Mouse (Mus musculus) kidney, embryonic 15.5 days (tissue): Measurements from ENCODE around the gene Syne3. TPM values are rescaled to one million over a fixed set of nuclear protein-coding genes. Genes with fewer than 3 reads are reported as not detected.

Experiments
- ATAC-seq: fragments of 200-750 bp; cut with Nextera tagmentation; replicated peaks from 2 replicates; pipeline ENCODE4 v1.8.0; 2017; ENCODE audit warnings: moderate TSS enrichment; ENCODE audit not compliant: low FRiP score
- H3K27ac ChIP-seq: fragments of 300-500 bp; sonication (generic); 2 replicates; pipeline ENCODE4 v1.5.1; 2015; ENCODE audit warnings: mild to moderate bottlenecking, inconsistent platforms
- H3K27me3 ChIP-seq: fragments of 300-500 bp; sonication (generic); 2 replicates; pipeline ENCODE4 v1.6.1; 2015; ENCODE audit warnings: inconsistent platforms
- H3K36me3 ChIP-seq: fragments of 300-500 bp; sonication (generic); 2 replicates; pipeline ENCODE4 v1.6.1; 2015; ENCODE audit warnings: inconsistent platforms
- H3K4me1 ChIP-seq: fragments of 300-500 bp; sonication (generic); 2 replicates; pipeline ENCODE4 v1.6.1; 2015; ENCODE audit warnings: inconsistent platforms
- H3K4me2 ChIP-seq: fragments of 300-500 bp; sonication (generic); 2 replicates; pipeline ENCODE4 v1.6.1; 2015; ENCODE audit warnings: moderate library complexity, mild to moderate bottlenecking, inconsistent platforms
- H3K4me3 ChIP-seq: fragments of 300-500 bp; sonication (generic); replicated peaks from 2 replicates; pipeline ENCODE4 v1.5.1; 2015; ENCODE audit warnings: mild to moderate bottlenecking, inconsistent platforms
- H3K9ac ChIP-seq: fragments of 300-500 bp; sonication (generic); 2 replicates; pipeline ENCODE4 v1.6.1; 2015; ENCODE audit warnings: mild to moderate bottlenecking, inconsistent platforms
- H3K9me3 ChIP-seq: fragments of 300-500 bp; sonication (generic); replicated peaks from 2 replicates; pipeline ENCODE4 v1.6.1; 2016; ENCODE audit warnings: inconsistent platforms
- WGBS: fragments of 180-500 bp; shearing (Covaris S2); methylation state at CpG from one replicate; pipeline ENCODE4 v1.1.7; 2015; ENCODE audit warnings: mixed read lengths; 5-methylcytosine and 5-hydroxymethylcytosine counted together
- polyA plus RNA-seq: library from polyadenylated mRNA; unstranded; fragments of >200 nt; fragmentation: Nextera tagmentation; extraction: Ambion mirVana; gene quantifications from 2 replicates; pipeline ENCODE4 v1.2.1, GENCODE M21; 2015

Syne3 gene
- polyA plus RNA-seq, 1 experiment from 2014 or later = 0.82 TPM

GRCm38 (mm10) chr12:105038211-105038610 lies 28.6 kb upstream of the Syne3 start:
- Histone ChIP-seq H3K9me3 (no peaks in the 10 kb centered on the region), H3K27ac (0 out of 2 replicates have a peak overlapping the region, but pooled peaks have one; percentile 11), H3K36me3 (peaks cover 39% of the 10 kb centered on the region), H3K4me2 (no peak overlapping the region), H3K9ac (no peak overlapping the region), H3K4me1 (peaks cover 46% of the 10 kb centered on the region), H3K4me3 (no peak overlapping the region), H3K27me3 (no peaks in the 10 kb centered on the region)
- no peak for ATAC-seq
- WGBS = 80% methylated on average over 11 of the region's 11 CpGs

GRCm38 (mm10) chr12:105034130-105034769 lies 24.6 kb upstream of the Syne3 start:
- Histone ChIP-seq H3K9ac (0 out of 2 replicates have a peak overlapping the region, but pooled peaks have one; percentile 86), H3K4me3 (peak overlapping the region; percentile 84), H3K27me3 (no peaks in the 10 kb centered on the region), H3K4me2 (peak overlapping the region; percentile 69), H3K27ac (no peak overlapping the region), H3K4me1 (peaks cover 53% of the 10 kb centered on the region), H3K36me3 (peaks cover 20% of the 10 kb centered on the region), H3K9me3 (no peaks in the 10 kb centered on the region)
- ATAC-seq = no peak
- 72% methylated on average over 14 of the region's 14 CpGs for WGBS

GRCm38 (mm10) chr12:105032832-105033775 lies 23.5 kb upstream of the Syne3 start:
- Histone ChIP-seq H3K4me1 (peaks cover 42% of the 10 kb centered on the region), H3K9me3 (no peaks in the 10 kb centered on the region), H3K9ac (peak overlapping the region; percentile 86), H3K27me3 (no peaks in the 10 kb centered on the region), H3K36me3 (peaks cover 24% of the 10 kb centered on the region), H3K4me3 (peak overlapping the region; percentile 84), H3K27ac (peak overlapping the region; percentile 88), H3K4me2 (peak overlapping the region; percentile 69)
- ATAC-seq = peak; percentile 54
- 3% methylated on average over 45 of the region's 45 CpGs for WGBS

- H3K4me3 ChIP-seq = peak within 1 kb of the TSS; percentile 84
Measured at GRCm38 (mm10) chr12:105032147-105032831, 22.7 kb upstream of the Syne3 start, which contains the start of gene Glrx5. Glrx5 (plus strand) TSS chr12:105032688.

DNA sequence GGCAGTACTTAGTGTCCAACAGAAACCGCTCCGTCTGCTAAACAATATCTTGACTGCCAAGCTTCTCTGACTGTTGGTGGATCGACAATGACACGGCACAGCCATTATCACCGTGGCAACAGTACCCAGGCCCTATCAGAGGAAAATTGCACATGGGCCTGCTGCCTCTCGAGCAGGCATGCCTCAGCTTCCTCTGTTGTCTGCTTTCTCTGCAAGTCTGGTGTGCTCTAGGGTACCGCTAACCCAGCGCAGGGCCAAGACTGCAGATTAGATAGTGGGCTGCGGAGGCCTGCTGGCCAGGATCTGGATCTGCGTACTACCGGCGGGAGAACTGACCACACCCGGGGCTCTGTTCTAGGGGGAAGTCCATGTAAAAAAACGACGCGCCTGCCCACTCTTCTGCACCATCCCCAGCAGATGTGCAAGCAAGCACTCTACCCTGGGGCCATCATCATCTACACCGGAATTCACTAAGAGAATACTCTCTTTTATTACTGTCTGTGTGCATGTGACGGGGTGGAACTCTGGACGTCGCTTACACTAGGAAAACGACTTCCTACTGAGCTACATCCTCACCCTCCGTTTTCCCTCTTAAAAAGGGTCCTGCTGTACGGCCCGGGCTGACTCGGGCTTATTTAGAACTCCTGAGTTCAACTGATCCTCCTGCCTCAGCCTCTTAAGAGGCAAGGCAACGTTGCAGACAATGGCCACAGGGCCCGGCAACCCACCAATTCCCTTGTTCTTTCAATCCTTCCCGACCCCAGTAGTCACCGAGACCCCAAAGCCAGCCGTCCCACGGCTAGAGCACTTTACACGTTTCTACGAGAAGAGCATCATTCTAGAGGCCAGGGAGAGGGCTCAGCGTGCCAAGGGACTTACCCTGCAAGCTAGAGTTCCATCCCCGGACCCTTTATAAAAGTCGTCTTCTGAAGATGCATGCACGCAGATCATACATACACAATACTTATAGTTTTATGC lies 21.8 kb upstream of the Syne3 start:
- Histone ChIP-seq H3K4me2 (peak overlapping the region; percentile 89), H3K36me3 (peaks cover 24% of the 10 kb centered on the region), H3K27me3 (no peaks in the 10 kb centered on the region), H3K9ac (peak overlapping the region; percentile 79), H3K4me3 (peak overlapping the region; percentile 84), H3K9me3 (no peaks in the 10 kb centered on the region), H3K27ac (peak overlapping the region; percentile 72), H3K4me1 (peaks cover 40% of the 10 kb centered on the region)
- ATAC-seq = no peak
- WGBS = 6% methylated on average over 37 of the region's 37 CpGs

More at GRCm38 (mm10) chr12:105032147-105032831, 22.7 kb upstream of the Syne3 start, which contains the start of gene Glrx5:
- H3K36me3 ChIP-seq = peaks cover 24% of the 10 kb centered on the region
- H3K4me2 ChIP-seq = peak within 1 kb of the TSS; percentile 89
- H3K9ac ChIP-seq = peak within 1 kb of the TSS; percentile 86
- H3K9me3 ChIP-seq = no peaks in the 10 kb centered on the region
- ATAC-seq = peak; percentile 99
- H3K27me3 ChIP-seq = no peaks in the 10 kb centered on the region
- WGBS = 0% methylated on average over 72 of the region's 72 CpGs
- peak within 1 kb of the TSS; percentile 88 for H3K27ac ChIP-seq
- peaks cover 40% of the 10 kb centered on the region for H3K4me1 ChIP-seq

GRCm38 (mm10) chr12:105029890-105030289 lies 20.3 kb upstream of the Syne3 start:
- Histone ChIP-seq H3K9me3 (no peaks in the 10 kb centered on the region), H3K4me2 (no peak overlapping the region), H3K36me3 (peaks cover 20% of the 10 kb centered on the region), H3K27ac (no peak overlapping the region), H3K27me3 (no peaks in the 10 kb centered on the region), H3K9ac (no peak overlapping the region), H3K4me3 (no peak overlapping the region), H3K4me1 (peaks cover 34% of the 10 kb centered on the region)
- no peak for ATAC-seq
- 68% methylated on average over 9 of the region's 9 CpGs for WGBS

- 36% methylated on average over 15 of the region's 15 CpGs for WGBS
- Histone ChIP-seq H3K27ac (no peak overlapping the region), H3K9ac (no peak overlapping the region), H3K27me3 (no peaks in the 10 kb centered on the region), H3K9me3 (peaks cover 11% of the 10 kb centered on the region; the same call in 1 of the 2 replicates), H3K36me3 (peaks cover 18% of the 10 kb centered on the region), H3K4me2 (no peak overlapping the region), H3K4me1 (peaks cover 17% of the 10 kb centered on the region), H3K4me3 (no peak overlapping the region)
- ATAC-seq = no peak
Measured at GRCm38 (mm10) chr12:105027323-105027991, 17.8 kb upstream of the Syne3 start.

DNA sequence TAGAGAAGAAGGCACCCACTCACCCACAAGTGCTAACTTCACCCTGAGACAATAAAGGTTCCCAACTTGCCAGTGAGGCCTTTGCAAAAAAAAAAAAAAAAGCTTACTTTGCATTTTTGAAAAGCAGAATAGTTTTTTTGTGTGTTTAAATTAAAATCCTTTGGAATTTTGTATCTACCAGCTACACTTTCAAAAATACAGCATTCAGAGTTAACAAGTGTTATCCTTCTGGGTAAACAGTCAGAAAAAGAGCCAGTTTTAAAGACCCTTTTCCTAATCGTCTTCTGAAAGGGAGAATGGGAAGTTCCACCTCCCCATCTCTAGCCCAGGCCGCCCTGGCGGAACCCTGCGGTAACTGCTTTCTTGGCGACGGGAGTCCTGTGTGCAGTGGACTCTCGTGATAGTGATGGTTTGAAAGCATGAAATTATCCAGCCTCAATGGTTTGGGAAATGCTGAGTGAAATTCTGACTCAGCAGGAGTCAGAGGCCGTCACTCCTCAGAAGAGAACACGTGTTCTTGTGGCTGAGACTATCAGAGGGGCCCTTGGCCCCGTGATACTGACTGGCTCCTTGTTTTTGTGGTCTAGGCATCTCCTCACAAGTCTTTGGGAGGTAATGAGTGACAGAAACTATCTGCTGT lies 16.5 kb upstream of the Syne3 start:
- no peak overlapping the region for H3K9ac ChIP-seq
- peaks cover 15% of the 10 kb centered on the region for H3K4me1 ChIP-seq
- peaks cover 18% of the 10 kb centered on the region for H3K36me3 ChIP-seq
- H3K27me3 ChIP-seq = no peaks in the 10 kb centered on the region
- H3K9me3 ChIP-seq = peaks cover 11% of the 10 kb centered on the region; the same call in 1 of the 2 replicates
- H3K4me2 ChIP-seq = no peak overlapping the region
- no peak overlapping the region for H3K27ac ChIP-seq
- WGBS = 65% methylated on average over 10 of the region's 10 CpGs
- ATAC-seq = no peak
- H3K4me3 ChIP-seq = no peak overlapping the region

DNA sequence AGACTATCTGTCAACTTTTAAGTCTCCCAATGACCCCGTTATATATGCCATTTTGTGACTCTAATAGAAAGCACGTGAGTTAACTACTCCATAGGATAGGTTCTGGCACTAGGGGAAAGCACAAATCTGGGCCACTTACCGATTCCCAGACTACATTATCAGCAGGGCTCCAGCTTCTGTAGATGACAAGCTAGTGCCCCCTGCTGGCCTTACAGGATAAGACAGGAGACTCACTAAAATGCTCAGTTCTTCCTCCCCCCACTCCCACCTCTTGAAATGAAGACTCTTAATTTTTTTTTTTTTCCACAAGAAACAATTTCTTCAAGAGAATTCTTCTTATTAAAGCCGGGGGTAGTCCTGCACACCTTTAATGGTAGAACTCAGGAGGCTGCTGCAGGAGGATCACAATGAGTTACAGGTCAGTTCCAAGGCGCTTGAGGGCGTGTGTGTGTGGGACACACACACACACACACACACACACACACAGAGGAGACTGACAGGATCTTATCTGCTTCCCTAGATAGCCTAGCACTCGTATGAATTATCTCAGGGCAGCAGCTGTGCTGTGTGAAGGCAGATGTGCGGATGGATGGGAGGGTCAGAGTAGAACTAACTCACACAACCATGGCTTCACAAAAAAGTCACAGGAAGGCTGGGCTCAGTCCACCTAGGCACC lies 15.8 kb upstream of the Syne3 start:
- H3K27me3 ChIP-seq = no peaks in the 10 kb centered on the region
- peaks cover 11% of the 10 kb centered on the region; the same call in 1 of the 2 replicates for H3K9me3 ChIP-seq
- H3K4me3 ChIP-seq = no peak overlapping the region
- H3K4me1 ChIP-seq = peaks cover 8% of the 10 kb centered on the region
- no peak overlapping the region for H3K27ac ChIP-seq
- no peak overlapping the region for H3K9ac ChIP-seq
- ATAC-seq = peak; percentile 53
- 55% methylated on average over 8 of the region's 8 CpGs for WGBS
- H3K36me3 ChIP-seq = peaks cover 16% of the 10 kb centered on the region
- H3K4me2 ChIP-seq = no peak overlapping the region

DNA sequence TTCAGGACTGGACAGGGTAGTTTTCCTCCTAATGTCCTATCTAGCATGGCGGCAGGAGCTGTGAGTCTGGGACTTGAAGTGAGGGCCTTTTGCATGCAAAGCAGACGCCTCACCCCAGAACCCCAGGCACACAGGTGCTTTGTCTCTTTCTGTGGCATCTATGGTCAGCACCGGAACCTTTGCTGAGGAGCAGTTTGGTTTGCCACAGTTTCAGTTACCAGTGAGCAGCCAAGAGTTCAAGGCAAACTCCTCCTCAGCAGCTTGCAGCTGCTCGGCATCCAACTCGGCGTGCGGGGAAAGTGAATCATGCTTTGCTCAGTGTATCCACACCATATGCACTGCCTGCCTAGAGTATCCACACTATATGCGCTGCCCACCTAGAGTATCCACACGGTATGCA lies 13.2 kb upstream of the Syne3 start:
- H3K9ac ChIP-seq = no peak overlapping the region
- peaks cover 4% of the 10 kb centered on the region; the same call in 1 of the 2 replicates for H3K4me1 ChIP-seq
- 97% methylated on average over 9 of the region's 9 CpGs for WGBS
- H3K4me2 ChIP-seq = no peak overlapping the region
- no peaks in the 10 kb centered on the region for H3K27me3 ChIP-seq
- H3K27ac ChIP-seq = no peak overlapping the region
- no peak for ATAC-seq
- H3K4me3 ChIP-seq = no peak overlapping the region
- peaks cover 11% of the 10 kb centered on the region; the same call in 1 of the 2 replicates for H3K9me3 ChIP-seq
- H3K36me3 ChIP-seq = no peaks in the 10 kb centered on the region
